Mouse (Mus musculus) heart, embryonic 10.5 days (tissue): ENCODE measurements around the gene Aprt. TPM values are rescaled to one million over a fixed set of nuclear protein-coding genes. Genes with fewer than 3 reads are reported as not detected.

Source experiments
- DNase-seq: peaks from one replicate; pipeline ENCODE4 v3.0.0-alpha.2; 2017; ENCODE audit warnings: low spot score
- H3K27ac ChIP-seq: fragments of 300-500 bp; sonication (generic); 2 replicates; pipeline ENCODE4 v1.5.1; 2016; ENCODE audit warnings: mild to moderate bottlenecking
- H3K27me3 ChIP-seq: fragments of 300-500 bp; sonication (generic); 2 replicates; pipeline ENCODE4 v1.6.1; 2016; ENCODE audit warnings: mild to moderate bottlenecking; ENCODE audit not compliant: poor library complexity, insufficient read depth, severe bottlenecking
- H3K36me3 ChIP-seq: fragments of 300-500 bp; sonication (generic); 2 replicates; pipeline ENCODE4 v1.6.1; 2016; ENCODE audit warnings: mild to moderate bottlenecking, moderate library complexity
- H3K4me1 ChIP-seq: fragments of 300-500 bp; sonication (generic); 2 replicates; pipeline ENCODE4 v1.6.1; 2016; ENCODE audit warnings: mild to moderate bottlenecking
- H3K4me3 ChIP-seq: fragments of 300-500 bp; sonication (generic); 2 replicates; pipeline ENCODE4 v1.5.1; 2016; ENCODE audit warnings: mild to moderate bottlenecking, moderate library complexity
- H3K9me3 ChIP-seq: fragments of 300-500 bp; sonication (generic); 2 replicates; pipeline ENCODE4 v1.6.1; 2016; ENCODE audit warnings: mild to moderate bottlenecking, moderate library complexity
- WGBS: fragments of 180-500 bp; shearing (Covaris S2); methylation state at CpG from one replicate; pipeline ENCODE4 v1.1.7; 2016; 5-methylcytosine and 5-hydroxymethylcytosine counted together
- polyA plus RNA-seq: library from polyadenylated mRNA; unstranded; fragments of >200 nt; fragmentation: Nextera tagmentation; extraction: Ambion mirVana; gene quantifications from 2 replicates; pipeline ENCODE4 v1.2.1, GENCODE M21; 2016

Gene Aprt
- polyA plus RNA-seq, 1 experiment from 2014 or later: 361 TPM

GRCm38 (mm10) chr8:122610612-122611277 is 34.0 kb upstream of the Aprt start:
- Histone ChIP-seq H3K4me3 (peak overlapping the region; percentile 69), H3K27me3 (no peaks in the 10 kb centered on the region), H3K27ac (peak overlapping the region; percentile 85), H3K4me1 (peaks cover 29% of the 10 kb centered on the region), H3K9me3 (no peaks in the 10 kb centered on the region), H3K36me3 (peaks cover 20% of the 10 kb centered on the region)
- 7% methylated on average over 20 of the region's 20 CpGs for WGBS
- peak; percentile 81 for DNase-seq

- Histone ChIP-seq H3K4me1 (peaks cover 31% of the 10 kb centered on the region), H3K36me3 (peaks cover 15% of the 10 kb centered on the region), H3K9me3 (no peaks in the 10 kb centered on the region), H3K4me3 (peak overlapping the region; percentile 69), H3K27me3 (no peaks in the 10 kb centered on the region), H3K27ac (no peak overlapping the region)
- 68% methylated on average over 4 of the region's 4 CpGs for WGBS
- DNase-seq: no peak
These were observed 33.5 kb upstream of the Aprt start for GRCm38 (mm10) chr8:122610209-122610608.

GRCm38 (mm10) chr8:122606810-122607209 is 30.1 kb upstream of the Aprt start:
- H3K9me3 ChIP-seq: no peaks in the 10 kb centered on the region
- H3K36me3 ChIP-seq: peaks cover 2% of the 10 kb centered on the region; the same call in 1 of the 2 replicates
- H3K4me1 ChIP-seq: peaks cover 28% of the 10 kb centered on the region
- no peaks in the 10 kb centered on the region; the same call in 1 of the 2 replicates for H3K27me3 ChIP-seq
- no peak overlapping the region for H3K27ac ChIP-seq
- DNase-seq: no peak
- H3K4me3 ChIP-seq: no peak overlapping the region
- 90% methylated on average over 11 of the region's 12 CpGs for WGBS

- peaks cover 18% of the 10 kb centered on the region for H3K4me1 ChIP-seq
- 0 out of 2 replicates have a peak overlapping the region, but pooled peaks have one; percentile 42 for H3K27ac ChIP-seq
- no peak overlapping the region for H3K4me3 ChIP-seq
- no peaks in the 10 kb centered on the region; the same call in 1 of the 2 replicates for H3K27me3 ChIP-seq
- peaks cover 6% of the 10 kb centered on the region; the same call in 1 of the 2 replicates for H3K36me3 ChIP-seq
- no peaks in the 10 kb centered on the region for H3K9me3 ChIP-seq
- WGBS: 62% methylated on average over 4 of the region's 4 CpGs
- DNase-seq: no peak
These were observed 28.7 kb upstream of the Aprt start for GRCm38 (mm10) chr8:122605367-122605766.

- peaks cover 12% of the 10 kb centered on the region for H3K4me1 ChIP-seq
- H3K27me3 ChIP-seq: no peaks in the 10 kb centered on the region; the same call in 1 of the 2 replicates
- 51% methylated on average over 1 of the region's 1 CpGs for WGBS
- no peak overlapping the region for H3K27ac ChIP-seq
- H3K9me3 ChIP-seq: no peaks in the 10 kb centered on the region
- DNase-seq: no peak
- no peak overlapping the region for H3K4me3 ChIP-seq
- H3K36me3 ChIP-seq: peaks cover 13% of the 10 kb centered on the region; the same call in 1 of the 2 replicates
These were observed 27.9 kb upstream of the Aprt start for GRCm38 (mm10) chr8:122604640-122605039.

GRCm38 (mm10) chr8:122600666-122601065 is 24.0 kb upstream of the Aprt start:
- DNase-seq: no peak
- no peaks in the 10 kb centered on the region for H3K9me3 ChIP-seq
- 90% methylated on average over 9 of the region's 9 CpGs for WGBS
- H3K27me3 ChIP-seq: no peaks in the 10 kb centered on the region; the same call in 1 of the 2 replicates
- peaks cover 16% of the 10 kb centered on the region for H3K4me1 ChIP-seq
- H3K36me3 ChIP-seq: peaks cover 29% of the 10 kb centered on the region; the same call in 1 of the 2 replicates
- no peak overlapping the region for H3K27ac ChIP-seq
- H3K4me3 ChIP-seq: no peak overlapping the region

- Histone ChIP-seq H3K4me3 (no peak overlapping the region), H3K27me3 (no peaks in the 10 kb centered on the region), H3K4me1 (peaks cover 39% of the 10 kb centered on the region), H3K9me3 (no peaks in the 10 kb centered on the region), H3K36me3 (peaks cover 47% of the 10 kb centered on the region; the same call in 1 of the 2 replicates), H3K27ac (0 out of 2 replicates have a peak overlapping the region, but pooled peaks have one; percentile 18)
- DNase-seq: no peak
- 40% methylated on average over 4 of the region's 4 CpGs for WGBS
These were observed 19.3 kb upstream of the Aprt start for GRCm38 (mm10) chr8:122596031-122596430.

GRCm38 (mm10) chr8:122593783-122594507 is 17.2 kb upstream of the Aprt start:
- 68% methylated on average over 19 of the region's 19 CpGs for WGBS
- Histone ChIP-seq H3K27me3 (no peaks in the 10 kb centered on the region), H3K36me3 (peaks cover 36% of the 10 kb centered on the region; the same call in 1 of the 2 replicates), H3K27ac (0 out of 2 replicates have a peak overlapping the region, but pooled peaks have one; percentile 22), H3K4me3 (no peak overlapping the region), H3K9me3 (no peaks in the 10 kb centered on the region), H3K4me1 (peaks cover 39% of the 10 kb centered on the region)
- no peak for DNase-seq

GRCm38 (mm10) chr8:122593240-122593639 is 16.5 kb upstream of the Aprt start:
- DNase-seq: no peak
- H3K36me3 ChIP-seq: peaks cover 29% of the 10 kb centered on the region; the same call in 1 of the 2 replicates
- peak overlapping the region; percentile 22; the same call in 1 of the 2 replicates for H3K27ac ChIP-seq
- 48% methylated on average over 12 of the region's 12 CpGs for WGBS
- H3K4me1 ChIP-seq: peaks cover 39% of the 10 kb centered on the region
- H3K27me3 ChIP-seq: no peaks in the 10 kb centered on the region
- H3K4me3 ChIP-seq: no peak overlapping the region
- no peaks in the 10 kb centered on the region for H3K9me3 ChIP-seq

- no peaks in the 10 kb centered on the region for H3K27me3 ChIP-seq
- no peak overlapping the region for H3K4me3 ChIP-seq
- H3K27ac ChIP-seq: no peak overlapping the region
- WGBS: 84% methylated on average over 10 of the region's 10 CpGs
- no peak for DNase-seq
- H3K36me3 ChIP-seq: peaks cover 5% of the 10 kb centered on the region; the same call in 1 of the 2 replicates
- no peaks in the 10 kb centered on the region; the same call in 1 of the 2 replicates for H3K9me3 ChIP-seq
- H3K4me1 ChIP-seq: peaks cover 28% of the 10 kb centered on the region
These were observed 10.0 kb upstream of the Aprt start for GRCm38 (mm10) chr8:122586749-122587148.

- no peaks in the 10 kb centered on the region for H3K27me3 ChIP-seq
- 69% methylated on average over 7 of the region's 7 CpGs for WGBS
- no peak overlapping the region for H3K27ac ChIP-seq
- no peaks in the 10 kb centered on the region; the same call in 1 of the 2 replicates for H3K9me3 ChIP-seq
- H3K4me3 ChIP-seq: no peak overlapping the region
- peaks cover 5% of the 10 kb centered on the region; the same call in 1 of the 2 replicates for H3K36me3 ChIP-seq
- peaks cover 31% of the 10 kb centered on the region for H3K4me1 ChIP-seq
- DNase-seq: no peak
These were observed 9.5 kb upstream of the Aprt start for GRCm38 (mm10) chr8:122586171-122586570.

- peaks cover 38% of the 10 kb centered on the region for H3K4me1 ChIP-seq
- DNase-seq: no peak
- H3K27me3 ChIP-seq: no peaks in the 10 kb centered on the region
- H3K27ac ChIP-seq: peak overlapping the region; percentile 42
- WGBS: 56% methylated on average over 14 of the region's 14 CpGs
- no peaks in the 10 kb centered on the region; the same call in 1 of the 2 replicates for H3K9me3 ChIP-seq
- no peaks in the 10 kb centered on the region for H3K36me3 ChIP-seq
- no peak overlapping the region for H3K4me3 ChIP-seq
These were observed 8.7 kb upstream of the Aprt start for GRCm38 (mm10) chr8:122585411-122585891.

- WGBS: 76% methylated on average over 9 of the region's 9 CpGs
- Histone ChIP-seq H3K27me3 (no peaks in the 10 kb centered on the region), H3K27ac (peak overlapping the region; percentile 42), H3K9me3 (no peaks in the 10 kb centered on the region; the same call in 1 of the 2 replicates), H3K36me3 (no peaks in the 10 kb centered on the region), H3K4me3 (no peak overlapping the region), H3K4me1 (peaks cover 41% of the 10 kb centered on the region)
- no peak for DNase-seq
These were observed 8.3 kb upstream of the Aprt start for GRCm38 (mm10) chr8:122584981-122585380.
